ENCODE assay signal across 23 mouse cellular contexts in the genomic region with DNA sequence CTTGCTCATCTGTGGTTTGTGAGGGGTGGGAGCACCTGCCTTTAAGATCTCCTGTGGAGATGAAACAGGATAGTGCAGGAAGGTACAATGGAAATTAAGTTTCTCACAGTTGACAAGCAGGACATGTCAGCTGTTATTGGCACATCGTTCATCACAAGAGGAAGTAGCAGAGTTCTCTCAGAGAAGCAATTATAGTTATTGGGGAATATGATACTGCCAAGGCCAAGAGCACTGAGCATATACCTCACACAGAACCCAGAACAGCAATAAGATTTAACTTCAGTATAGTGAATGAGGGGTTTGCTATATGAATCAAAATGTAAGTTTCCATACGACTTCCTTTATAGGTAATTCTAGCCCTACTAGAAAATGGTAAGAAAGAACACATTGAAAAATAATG.
DNase-seq lines count a peak whose midpoint lies in the region; ATAC-seq and TF ChIP-seq lines count a peak whose summit lies in the region.
"Had no signal": no experiment of that assay in that cellular context is flagged by ENCODE, and none has a peak within 500 bp of the region (broad histone marks: within the 10 kb centered on the region; RNA-seq: fewer than 3 reads in every experiment).

No protein-coding gene starts in this region.

- H3K4me1 ChIP-seq in limb, embryonic 11.5 days (ENCODE audit: control insufficient read depth, insufficient read depth, low read length) = 0 out of 2 replicates have a peak, but pooled peaks cover under 1% of the 10 kb centered on the region
- peaks cover 12% of the 10 kb centered on the region for H3K4me1 ChIP-seq in limb, embryonic 10.5 days
- peaks cover 4% of the 10 kb centered on the region; the same call in 1 of the 2 replicates for H3K4me1 ChIP-seq in limb, embryonic 13.5 days
- H3K4me1 ChIP-seq in limb, embryonic 14.5 days (ENCODE audit: control insufficient read depth, insufficient read depth, low read length) = peaks cover 1% of the 10 kb centered on the region; the same call in 1 of the 2 replicates
- no peaks in the 10 kb centered on the region for H3K4me1 ChIP-seq in liver, postnatal 0 days (ENCODE audit: insufficient read depth)

- H3ac ChIP-seq in C2C12 (ENCODE audit: control insufficient read depth, insufficient read length, low read depth) = no peak overlapping the region

- no peaks in the 10 kb centered on the region for H3K36me3 ChIP-seq in limb, embryonic 11.5 days (ENCODE audit: control insufficient read depth, insufficient read depth, low read length)
- H3K36me3 ChIP-seq in limb, embryonic 10.5 days = no peaks in the 10 kb centered on the region
- H3K36me3 ChIP-seq in C2C12 (ENCODE audit: control insufficient read depth, insufficient read depth) = no peaks in the 10 kb centered on the region
- no peaks in the 10 kb centered on the region for H3K36me3 ChIP-seq in limb, embryonic 13.5 days
- no peaks in the 10 kb centered on the region for H3K36me3 ChIP-seq in limb, embryonic 14.5 days (ENCODE audit: control insufficient read depth, insufficient read depth, low read length)
- H3K36me3 ChIP-seq in liver, postnatal 0 days (replicated peaks; ENCODE audit: insufficient read depth, low read length) = no peaks in the 10 kb centered on the region
- H3K36me3 ChIP-seq: G1E had no signal

- ATAC-seq in limb, embryonic 11.5 days (ENCODE audit: insufficient number of reproducible peaks, low FRiP score, low TSS enrichment, low read depth) = 0 out of 2 replicates have a peak, but pooled peaks have one; percentile 60
- peak; percentile 73; the same call in 1 of the 2 replicates for ATAC-seq in limb, embryonic 13.5 days (ENCODE audit: low FRiP score, low read depth)
- ATAC-seq in limb, embryonic 14.5 days (ENCODE audit: low FRiP score, low read depth) = peak; percentile 71; the same call in 1 of the 2 replicates
- no peak for ATAC-seq in liver, postnatal 0 days
- ATAC-seq: activated CD4-positive, CD25-positive, alpha-beta regulatory T cell, adult 4 months; CD4-positive, CD25-positive, alpha-beta regulatory T cell, adult 4 months; Patski had no signal

- no peaks in the 10 kb centered on the region for H3K79me2 ChIP-seq in C2C12 (ENCODE audit: control insufficient read depth, insufficient read depth)

- no peak overlapping the region for H3K4me3 ChIP-seq in limb, embryonic 11.5 days (ENCODE audit: low read depth, low read length)
- H3K4me3 ChIP-seq in limb, embryonic 10.5 days = no peak overlapping the region
- no peak overlapping the region for H3K4me3 ChIP-seq in C2C12 (ENCODE audit: insufficient read depth, poor library complexity, severe bottlenecking)
- H3K4me3 ChIP-seq in limb, embryonic 13.5 days = no peak overlapping the region
- no peak overlapping the region for H3K4me3 ChIP-seq in limb, embryonic 14.5 days (replicated peaks; ENCODE audit: low read length)
- H3K4me3 ChIP-seq in liver, postnatal 0 days (ENCODE audit: low read depth, low read length) = no peak overlapping the region

- 80% methylated on average over 2 of the region's 2 CpGs for WGBS in limb, embryonic 11.5 days
- 74% methylated on average over 2 of the region's 2 CpGs for WGBS in limb, embryonic 10.5 days
- WGBS in limb, embryonic 13.5 days = 45% methylated on average over 2 of the region's 2 CpGs
- 43% methylated on average over 2 of the region's 2 CpGs for WGBS in limb, embryonic 14.5 days
- 57% methylated on average over 2 of the region's 2 CpGs for WGBS in liver, postnatal 0 days (ENCODE audit: insufficient replicate concordance)

- H3K9ac ChIP-seq in limb, embryonic 11.5 days (ENCODE audit: low read length) = no peak overlapping the region
- H3K9ac ChIP-seq in limb, embryonic 13.5 days = no peak overlapping the region
- H3K9ac ChIP-seq in limb, embryonic 14.5 days (ENCODE audit: low read depth, low read length, severe bottlenecking) = no peak overlapping the region
- H3K9ac ChIP-seq in liver, postnatal 0 days (replicated peaks) = no peak overlapping the region

- no peak for TF ChIP-seq EP300 in liver, postnatal 0 days (IDR thresholded peaks at IDR 0.05; ENCODE audit: low read depth)

- no peak overlapping the region for H3K27ac ChIP-seq in limb, embryonic 11.5 days (replicated peaks; ENCODE audit: low read depth, low read length)
- no peak overlapping the region for H3K27ac ChIP-seq in limb, embryonic 10.5 days
- no peak overlapping the region for H3K27ac ChIP-seq in limb, embryonic 13.5 days
- H3K27ac ChIP-seq in limb, embryonic 14.5 days (replicated peaks; ENCODE audit: low read depth, low read length) = no peak overlapping the region
- no peak overlapping the region for H3K27ac ChIP-seq in liver, postnatal 0 days (ENCODE audit: low read depth)

- no peaks in the 10 kb centered on the region for H3K9me3 ChIP-seq in limb, embryonic 11.5 days (ENCODE audit: control insufficient read depth, low read length)
- H3K9me3 ChIP-seq in limb, embryonic 10.5 days (replicated peaks) = no peaks in the 10 kb centered on the region
- no peaks in the 10 kb centered on the region for H3K9me3 ChIP-seq in limb, embryonic 13.5 days
- no peaks in the 10 kb centered on the region for H3K9me3 ChIP-seq in limb, embryonic 14.5 days (ENCODE audit: control insufficient read depth, low read length)
- H3K9me3 ChIP-seq in liver, postnatal 0 days (ENCODE audit: low read length) = no peaks in the 10 kb centered on the region
- H3K9me3 ChIP-seq: G1E had no signal

- DNase-seq in limb, embryonic 11.5 days (ENCODE audit: low spot score) = no peak
- DNase-seq in limb, embryonic 10.5 days (ENCODE audit: low spot score) = no peak
- DNase-seq in limb, embryonic 14.5 days (ENCODE audit: low spot score) = peak; percentile 12
- no peak for DNase-seq in liver, postnatal 0 days
- DNase-seq in lung, postnatal 4 days = no peak
- no peak for DNase-seq in left cerebral cortex, adult 11 months (ENCODE audit: low spot score)
- DNase-seq: adrenal gland, adult 2 months; adrenal gland, adult 8-10 months; adrenal gland, postnatal 10 days; adrenal gland, postnatal 14 days; adrenal gland, postnatal 25 days; adrenal gland, postnatal 36 days; B cell, adult 2 months; cerebellum, adult 11 months; cerebellum, adult 11-12 months; cerebellum, adult 18-20 months had no signal

- H3K27me3 ChIP-seq in limb, embryonic 11.5 days (ENCODE audit: control insufficient read depth, insufficient read depth, low read length) = no peaks in the 10 kb centered on the region
- H3K27me3 ChIP-seq in limb, embryonic 10.5 days (ENCODE audit: low read depth, poor library complexity, severe bottlenecking) = no peaks in the 10 kb centered on the region
- H3K27me3 ChIP-seq in C2C12 (ENCODE audit: control insufficient read depth, insufficient read depth, insufficient read length) = no peaks in the 10 kb centered on the region
- peaks cover 4% of the 10 kb centered on the region; the same call in 1 of the 2 replicates for H3K27me3 ChIP-seq in limb, embryonic 13.5 days
- H3K27me3 ChIP-seq in limb, embryonic 14.5 days (ENCODE audit: control insufficient read depth, insufficient read depth, low read length) = no peaks in the 10 kb centered on the region
- no peaks in the 10 kb centered on the region for H3K27me3 ChIP-seq in liver, postnatal 0 days (ENCODE audit: insufficient read depth, low read length)
- H3K27me3 ChIP-seq: CH12.LX, Patski had no signal

- no peak for TF ChIP-seq CTCF in C2C12 (IDR thresholded peaks at IDR 0.05; ENCODE audit: control insufficient read depth, insufficient read depth, insufficient read length)
- TF ChIP-seq CTCF in liver, postnatal 0 days (IDR thresholded peaks at IDR 0.05; ENCODE audit: low read depth) = no peak

- no peak overlapping the region for H3K4me2 ChIP-seq in limb, embryonic 11.5 days (ENCODE audit: low read depth, severe bottlenecking)
- no peak overlapping the region for H3K4me2 ChIP-seq in limb, embryonic 13.5 days (replicated peaks)
- no peak overlapping the region for H3K4me2 ChIP-seq in limb, embryonic 14.5 days (replicated peaks; ENCODE audit: low read depth, low read length, severe bottlenecking)
- no peak overlapping the region for H3K4me2 ChIP-seq in liver, postnatal 0 days (ENCODE audit: low read depth, low read length)

- no peaks in the 10 kb centered on the region for H3K79me3 ChIP-seq in C2C12 (ENCODE audit: low read depth)

- TF ChIP-seq POLR2A in limb, embryonic 14.5 days (IDR thresholded peaks at IDR 0.05; ENCODE audit: borderline replicate concordance, extremely low read depth, insufficient read depth, insufficient read length) = no peak

TF ChIP-seq in C2C12, 6 proteins besides CTCF, POLR2A, EP300 and RAD21:
- no peak for TF ChIP-seq MYOG (IDR thresholded peaks at IDR 0.05; ENCODE audit: control insufficient read depth, extremely low read depth, insufficient read length)
- no peak for TF ChIP-seq CEBPB (IDR thresholded peaks at IDR 0.05; ENCODE audit: low read depth)
- TF ChIP-seq MYOD1 (IDR thresholded peaks at IDR 0.05; ENCODE audit: control insufficient read depth, insufficient read length, low read depth) = peak; percentile 7
